Mouse (Mus musculus): Measurements from ENCODE around the gene Vmn1r191. TPM values are rescaled to one million over a fixed set of nuclear protein-coding genes. Genes with fewer than 3 reads are reported as not detected.
"Not testable (repeated sequence)": the region's sequence is repeated elsewhere in the genome, so short reads cannot be mapped to it uniquely, and the experiment has no call there.

The Vmn1r191 gene
- not detected for total RNA-seq (2021)
- long read RNA-seq, experiment 1: 0 reads
- long read RNA-seq, experiment 2: 0 reads

GRCm38 (mm10) chr13:22183869-22184268 lies at the start of gene Vmn1r191:
Gene Vmn1r191, minus strand, starts transcription at chr13:22183969.
- no peak for DNase-seq

- DNase-seq: not testable (repeated sequence)
These were observed 39.3 kb upstream of the Vmn1r191 start, which contains the start of gene Vmn1r193 for GRCm38 (mm10) chr13:22223060-22223459. Gene Vmn1r193, minus strand, starts transcription at chr13:22223160.

- not testable (repeated sequence) for DNase-seq
These were observed 9.0 kb upstream of the Vmn1r191 start for GRCm38 (mm10) chr13:22192756-22193155.

GRCm38 (mm10) chr13:22191041-22191440 lies 7.3 kb upstream of the Vmn1r191 start, which contains the start of gene Vmn1r192:
Gene Vmn1r192, minus strand, starts transcription at chr13:22191141.
- DNase-seq: no peak

GRCm38 (mm10) chr13:22190385-22190784 lies 6.6 kb upstream of the Vmn1r191 start:
- DNase-seq: no peak

- DNase-seq: no peak
These were observed 5.5 kb upstream of the Vmn1r191 start for GRCm38 (mm10) chr13:22189313-22189712.

GRCm38 (mm10) chr13:22168416-22168815 lies 15.4 kb downstream of the Vmn1r191 start:
- DNase-seq: no peak

- not testable (repeated sequence) for DNase-seq
These were observed 47.1 kb downstream of the Vmn1r191 start for GRCm38 (mm10) chr13:22136495-22137293.

Small RNAs within 50 kb of the gene (microRNA-seq; reads per million reads assigned to microRNA genes)
- gene Gm23282 (ENCODE audit: borderline replicate concordance in 2 of 2) (0 reads per million in 2 experiments), gene Gm25084 (ENCODE audit: borderline replicate concordance in 2 of 2) (0 reads per million in 2 experiments)

Other genes starting within 250 kb of the Vmn1r191 start
- under 1 TPM; 0.26 to 0.54 TPM for gene Zfp184, start 238.9 kb downstream of the Vmn1r191 start, total RNA-seq (2021)
- not detected for gene Pom121l2, start 202.8 kb downstream of the Vmn1r191 start, total RNA-seq (2021)
- gene Prss16, start 174.2 kb downstream of the Vmn1r191 start, total RNA-seq (2021): not detected
- gene Hist1h2ah, start 148.4 kb downstream of the Vmn1r191 start, total RNA-seq (2021): 1 to 10 TPM; 2.9 to 7.7 TPM
- 10 to 100 TPM; 13.9 to 29.0 TPM for gene Hist1h2bk, start 148.1 kb downstream of the Vmn1r191 start, total RNA-seq (2021)
- 10 to 100 TPM; 30.9 to 31.7 TPM for gene Hist1h4i, start 142.6 kb downstream of the Vmn1r191 start, total RNA-seq (2021)
- gene Hist1h2ag, start 141.0 kb downstream of the Vmn1r191 start, total RNA-seq (2021): 10 to 100 TPM in 1 of 2 experiments, 1 to 10 TPM in 1; 3.5 to 16.1 TPM
- 10 to 100 TPM in 1 of 2 experiments, 1 to 10 TPM in 1; 5.3 to 14.5 TPM for gene Hist1h2bj, start 140.8 kb downstream of the Vmn1r191 start, total RNA-seq (2021)
- not detected for gene Vmn1r188, start 99.5 kb downstream of the Vmn1r191 start, total RNA-seq (2021)
- gene Vmn1r189, start 78.1 kb downstream of the Vmn1r191 start, total RNA-seq (2021): not detected
- not detected for gene Vmn1r192, start 7.2 kb upstream of the Vmn1r191 start, total RNA-seq (2021)
- not detected for gene Vmn1r193, start 39.2 kb upstream of the Vmn1r191 start, total RNA-seq (2021)
- not detected for gene Vmn1r194, start 60.2 kb upstream of the Vmn1r191 start, total RNA-seq (2021)
- gene Vmn1r195, start 86.6 kb upstream of the Vmn1r191 start, total RNA-seq (2021): not detected
- not detected for gene Vmn1r196, start 106.0 kb upstream of the Vmn1r191 start, total RNA-seq (2021)
- not detected for gene Vmn1r197, start 140.6 kb upstream of the Vmn1r191 start, total RNA-seq (2021)
- gene Vmn1r198, start 166.4 kb upstream of the Vmn1r191 start, total RNA-seq (2021): not detected
- not detected for gene Vmn1r199, start 195.8 kb upstream of the Vmn1r191 start, total RNA-seq (2021)
- not detected for gene Vmn1r200, start 206.4 kb upstream of the Vmn1r191 start, total RNA-seq (2021)